Comparison of ENCODE assay signal across 14 mouse cellular contexts in genomic region chr3:56698941-56699340, GRCm38 (mm10).
DNase-seq lines count a peak whose midpoint lies in the region; ATAC-seq lines count a peak whose summit lies in the region.
"Had no signal": no experiment of that assay in that cellular context is flagged by ENCODE, and none has a peak within 500 bp of the region (broad histone marks: within the 10 kb centered on the region; RNA-seq: fewer than 3 reads in every experiment).

No protein-coding gene starts in this region.

- intact Hi-C loops in gastrocnemius, postnatal 36 days (cut with DNase I): no loop called here

- no peaks in the 10 kb centered on the region for H3K9me3 ChIP-seq in embryonic facial prominence, embryonic 10.5 days
- no peaks in the 10 kb centered on the region for H3K9me3 ChIP-seq in embryonic facial prominence, embryonic 13.5 days
- no peaks in the 10 kb centered on the region for H3K9me3 ChIP-seq in hindbrain, embryonic 11.5 days (ENCODE audit: control insufficient read depth, low read length)
- H3K9me3 ChIP-seq in midbrain, embryonic 12.5 days: no peaks in the 10 kb centered on the region

- H3K4me3 ChIP-seq in embryonic facial prominence, embryonic 10.5 days: no peak overlapping the region
- no peak overlapping the region for H3K4me3 ChIP-seq in embryonic facial prominence, embryonic 13.5 days
- no peak overlapping the region for H3K4me3 ChIP-seq in hindbrain, embryonic 11.5 days (ENCODE audit: low read depth, low read length)
- H3K4me3 ChIP-seq in midbrain, embryonic 12.5 days: no peak overlapping the region

- H3K4me1 ChIP-seq in embryonic facial prominence, embryonic 10.5 days: peaks cover 23% of the 10 kb centered on the region
- H3K4me1 ChIP-seq in embryonic facial prominence, embryonic 13.5 days: peaks cover 17% of the 10 kb centered on the region
- H3K4me1 ChIP-seq in hindbrain, embryonic 11.5 days (replicated peaks; ENCODE audit: control insufficient read depth, insufficient read depth, low read length): no peaks in the 10 kb centered on the region
- peaks cover 25% of the 10 kb centered on the region for H3K4me1 ChIP-seq in midbrain, embryonic 12.5 days

- H3K27ac ChIP-seq in embryonic facial prominence, embryonic 10.5 days (replicated peaks): 0 out of 2 replicates have a peak overlapping the region, but pooled peaks have one; percentile 51
- peak overlapping the region; percentile 61; the same call in 1 of the 2 replicates for H3K27ac ChIP-seq in embryonic facial prominence, embryonic 13.5 days
- H3K27ac ChIP-seq in hindbrain, embryonic 11.5 days (ENCODE audit: low read depth, low read length): peak overlapping the region; percentile 59
- H3K27ac ChIP-seq in midbrain, embryonic 12.5 days (replicated peaks): peak overlapping the region; percentile 88
- H3K27ac ChIP-seq: stomach, postnatal 0 days had no signal

- no peak overlapping the region for H3K9ac ChIP-seq in embryonic facial prominence, embryonic 13.5 days
- H3K9ac ChIP-seq in hindbrain, embryonic 11.5 days (ENCODE audit: low read depth, low read length): no peak overlapping the region
- H3K9ac ChIP-seq in midbrain, embryonic 12.5 days (replicated peaks): no peak overlapping the region

- DNase-seq in embryonic facial prominence, embryonic 10.5 days (ENCODE audit: low spot score): no peak
- DNase-seq in hindbrain, embryonic 11.5 days (ENCODE audit: low spot score): peak; percentile 10
- DNase-seq in cerebellum, adult 8-10 months: no peak
- no peak for DNase-seq in adrenal gland, postnatal 10 days
- DNase-seq in urinary bladder, postnatal 4 days (ENCODE audit: low spot score in 2 of 2): no peak
- no peak for DNase-seq in gastrocnemius, postnatal 36 days
- DNase-seq: heart, postnatal 36 days; lung, postnatal 36 days; spleen, adult 18-20 months; thymus, postnatal 36 days had no signal

- no peaks in the 10 kb centered on the region for H3K36me3 ChIP-seq in embryonic facial prominence, embryonic 10.5 days (replicated peaks)
- no peaks in the 10 kb centered on the region for H3K36me3 ChIP-seq in embryonic facial prominence, embryonic 13.5 days
- no peaks in the 10 kb centered on the region for H3K36me3 ChIP-seq in hindbrain, embryonic 11.5 days (ENCODE audit: control insufficient read depth, insufficient read depth, low read length)
- no peaks in the 10 kb centered on the region for H3K36me3 ChIP-seq in midbrain, embryonic 12.5 days

- no peak overlapping the region for H3K4me2 ChIP-seq in embryonic facial prominence, embryonic 13.5 days
- H3K4me2 ChIP-seq in hindbrain, embryonic 11.5 days (replicated peaks; ENCODE audit: low read depth, low read length): no peak overlapping the region
- H3K4me2 ChIP-seq in midbrain, embryonic 12.5 days (replicated peaks): peak overlapping the region; percentile 17; the same call in 1 of the 2 replicates
- H3K4me2 ChIP-seq: heart, embryonic 11.5 days had no signal

- H3K27me3 ChIP-seq in embryonic facial prominence, embryonic 10.5 days (replicated peaks; ENCODE audit: low read depth, poor library complexity, severe bottlenecking): no peaks in the 10 kb centered on the region
- H3K27me3 ChIP-seq in embryonic facial prominence, embryonic 13.5 days: no peaks in the 10 kb centered on the region
- no peaks in the 10 kb centered on the region for H3K27me3 ChIP-seq in hindbrain, embryonic 11.5 days (ENCODE audit: control insufficient read depth, insufficient read depth, low read length)
- H3K27me3 ChIP-seq in midbrain, embryonic 12.5 days: no peaks in the 10 kb centered on the region

- no peak for ATAC-seq in embryonic facial prominence, embryonic 13.5 days (ENCODE audit: insufficient number of reproducible peaks, insufficient read depth, low FRiP score, low TSS enrichment, low read depth)
- peak; percentile 29; the same call in 1 of the 2 replicates for ATAC-seq in hindbrain, embryonic 11.5 days (ENCODE audit: low FRiP score)
- no peak for ATAC-seq in midbrain, embryonic 12.5 days (ENCODE audit: low FRiP score, low read depth)
